12 mouse cellular contexts compared by ENCODE assay signal in genomic region chr16:92801567-92801966, GRCm38 (mm10). TPM values are rescaled to one million over a fixed set of nuclear protein-coding genes. Genes with fewer than 3 reads are reported as not detected.
DNase-seq lines count a peak whose midpoint lies in the region; ATAC-seq and TF ChIP-seq lines count a peak whose summit lies in the region.
"Had no signal": no experiment of that assay in that cellular context is flagged by ENCODE, and none has a peak within 500 bp of the region (broad histone marks: within the 10 kb centered on the region; RNA-seq: fewer than 3 reads in every experiment).

No protein-coding gene starts in this region.

- peak; percentile 98 for ATAC-seq in liver, postnatal 0 days

- H3K9ac ChIP-seq in liver, postnatal 0 days (replicated peaks): peak overlapping the region; percentile 34; the same call in 1 of the 2 replicates
- H3K9ac ChIP-seq: midbrain, embryonic 12.5 days had no signal

- H3K36me3 ChIP-seq in liver, postnatal 0 days (replicated peaks; ENCODE audit: insufficient read depth, low read length): no peaks in the 10 kb centered on the region
- H3K36me3 ChIP-seq: forebrain, embryonic 10.5 days; midbrain, embryonic 12.5 days had no signal

- H3K4me3 ChIP-seq in liver, postnatal 0 days (ENCODE audit: low read depth, low read length): no peak overlapping the region
- H3K4me3 ChIP-seq: forebrain, embryonic 10.5 days; midbrain, embryonic 12.5 days had no signal

- DNase-seq in gastrocnemius, postnatal 25 days: peak; percentile 32
- DNase-seq in gastrocnemius, adult 18-20 months (ENCODE audit: low spot score): no peak
- DNase-seq in c-Kit-positive CD71-negative TER-119-negative erythroid progenitor cells, embryonic 14.5 days (ENCODE audit: low read depth): peak; percentile 84
- DNase-seq in liver, postnatal 0 days: peak; percentile 86
- peak; percentile 73 to 90 for DNase-seq in spleen, postnatal 10 days (ENCODE audit: low spot score in 2 of 2)
- DNase-seq in ovary, postnatal 10 days (ENCODE audit: low spot score): no peak
- no peak for DNase-seq in embryo, embryonic 11 days
- DNase-seq in ovary, adult 18-20 months (ENCODE audit: low spot score): no peak
- DNase-seq: adrenal gland, postnatal 25 days; kidney, adult 9 months had no signal

- H3K27me3 ChIP-seq in liver, postnatal 0 days (ENCODE audit: insufficient read depth, low read length): no peaks in the 10 kb centered on the region
- H3K27me3 ChIP-seq: midbrain, embryonic 12.5 days had no signal

- no peaks in the 10 kb centered on the region for H3K9me3 ChIP-seq in liver, postnatal 0 days (ENCODE audit: low read length)
- H3K9me3 ChIP-seq: forebrain, embryonic 10.5 days; midbrain, embryonic 12.5 days had no signal

- peak overlapping the region; percentile 64 for H3K4me2 ChIP-seq in liver, postnatal 0 days (ENCODE audit: low read depth, low read length)
- H3K4me2 ChIP-seq: midbrain, embryonic 12.5 days had no signal

- H3K27ac ChIP-seq in liver, postnatal 0 days (ENCODE audit: low read depth): peak overlapping the region; percentile 78
- H3K27ac ChIP-seq: forebrain, embryonic 10.5 days; midbrain, embryonic 12.5 days had no signal

- TF ChIP-seq EP300 in liver, postnatal 0 days (IDR thresholded peaks at IDR 0.05; ENCODE audit: low read depth): peak; percentile 98

- no peak for TF ChIP-seq CTCF in liver, postnatal 0 days (IDR thresholded peaks at IDR 0.05; ENCODE audit: low read depth)

- peaks cover 21% of the 10 kb centered on the region for H3K4me1 ChIP-seq in liver, postnatal 0 days (ENCODE audit: insufficient read depth)
- H3K4me1 ChIP-seq: forebrain, embryonic 10.5 days; midbrain, embryonic 12.5 days had no signal

- WGBS in liver, postnatal 0 days (ENCODE audit: insufficient replicate concordance): 17% methylated on average over 12 of the region's 12 CpGs

RNA-seq across cellular contexts. Expression of gene Runx1, which starts 24.4 kb away (rescaled TPM):
- total RNA-seq in gastrocnemius, postnatal 25 days (2021): 1 to 10 TPM; 2.5 to 2.9 TPM
- 1 to 10 TPM; 2.5 to 3.8 TPM for total RNA-seq in gastrocnemius, adult 18-20 months (2021)
- polyA plus RNA-seq in liver, postnatal 0 days (2015; fragmentation: Nextera tagmentation; extraction: Ambion mirVana): 3.3 and 4.6 TPM in 2 replicates

Comparison
In these comparisons a context has a peak if more than half of its experiments do, and no peak if none do; other contexts are left out.
1. DNase-seq: peak in gastrocnemius, postnatal 25 days (single experiment), c-Kit-positive CD71-negative TER-119-negative erythroid progenitor cells, embryonic 14.5 days (single experiment), liver, postnatal 0 days (single experiment) and spleen, postnatal 10 days (2 of 2); none in gastrocnemius, adult 18-20 months (single experiment), ovary, postnatal 10 days (single experiment), embryo, embryonic 11 days (single experiment) and ovary, adult 18-20 months (single experiment).